Mouse (Mus musculus) intestine, postnatal 0 days (tissue): Measurements from ENCODE around the gene Hjurp. TPM values are rescaled to one million over a fixed set of nuclear protein-coding genes. Genes with fewer than 3 reads are reported as not detected.

Source experiments
- ATAC-seq: fragments of 200-750 bp; cut with Nextera tagmentation; 2 replicates; pipeline ENCODE4 v1.8.0; 2017; ENCODE audit warnings: mild to moderate bottlenecking, moderate TSS enrichment, moderate library complexity
- H3K27ac ChIP-seq: fragments of 300-500 bp; sonication (generic); 2 replicates; pipeline ENCODE4 v1.5.1; 2014; ENCODE audit warnings: mild to moderate bottlenecking, low read depth, low read length, moderate library complexity
- H3K27me3 ChIP-seq: fragments of 300-500 bp; sonication (generic); replicated peaks from 2 replicates; pipeline ENCODE4 v1.6.1; 2014; ENCODE audit warnings: low read length, mixed read lengths; ENCODE audit not compliant: control insufficient read depth, insufficient read depth
- H3K36me3 ChIP-seq: fragments of 300-500 bp; sonication (generic); 2 replicates; pipeline ENCODE4 v1.6.1; 2014; ENCODE audit warnings: mild to moderate bottlenecking, moderate library complexity; ENCODE audit not compliant: control insufficient read depth, insufficient read depth
- H3K4me1 ChIP-seq: fragments of 300-500 bp; sonication (generic); replicated peaks from 2 replicates; pipeline ENCODE4 v1.6.1; 2014; ENCODE audit warnings: antibody characterized with exemption, low read length, mixed read lengths; ENCODE audit not compliant: control insufficient read depth, insufficient read depth
- H3K4me2 ChIP-seq: fragments of 300-500 bp; sonication (generic); replicated peaks from 2 replicates; pipeline ENCODE4 v1.6.1; 2014; ENCODE audit warnings: low read depth, mild to moderate bottlenecking, moderate library complexity
- H3K4me3 ChIP-seq: fragments of 300-500 bp; sonication (generic); 2 replicates; pipeline ENCODE4 v1.5.1; 2014; ENCODE audit warnings: low read depth, low read length
- H3K9ac ChIP-seq: fragments of 300-500 bp; sonication (generic); 2 replicates; pipeline ENCODE4 v1.6.1; 2014; ENCODE audit warnings: mild to moderate bottlenecking, low read depth, low read length
- H3K9me3 ChIP-seq: fragments of 300-500 bp; sonication (generic); 2 replicates; pipeline ENCODE4 v1.6.1; 2016; ENCODE audit warnings: mixed run types; ENCODE audit not compliant: control insufficient read depth
- CTCF ChIP-seq: sonication (generic); IDR thresholded peaks from 2 replicates; pipeline ENCODE4 v1.5.1; 2016; ENCODE audit warnings: low read depth, mild to moderate bottlenecking, control low read depth, antibody characterized with exemption, moderate library complexity
- WGBS: fragments of 180-500 bp; shearing (Covaris S2); extraction: QIAGEN DNeasy Blood & Tissue Kit; methylation state at CpG from one replicate; pipeline ENCODE4 v1.1.7; 2014; 5-methylcytosine and 5-hydroxymethylcytosine counted together
- polyA plus RNA-seq: library from polyadenylated mRNA; unstranded; fragments of >200 nt; fragmentation: Nextera tagmentation; extraction: Ambion mirVana; gene quantifications from 2 replicates; pipeline ENCODE4 v1.2.1, GENCODE M21; 2015

Gene Hjurp
- polyA plus RNA-seq, 1 experiment from 2014 or later = 29.1 TPM

- peaks cover 22% of the 10 kb centered on the region; the same call in 1 of the 2 replicates for H3K9me3 ChIP-seq
- H3K4me3 ChIP-seq = no peak overlapping the region
- no peak for TF ChIP-seq CTCF
- H3K27me3 ChIP-seq = no peaks in the 10 kb centered on the region
- no peak overlapping the region for H3K4me2 ChIP-seq
- H3K36me3 ChIP-seq = no peaks in the 10 kb centered on the region
- no peak overlapping the region for H3K9ac ChIP-seq
- H3K27ac ChIP-seq = no peak overlapping the region
- 65% methylated on average over 3 of the region's 3 CpGs for WGBS
- H3K4me1 ChIP-seq = no peaks in the 10 kb centered on the region
- ATAC-seq = no peak
These were observed 32.9 kb upstream of the Hjurp start for GRCm38 (mm10) chr1:88310349-88310748.

GRCm38 (mm10) chr1:88309905-88310304 lies 32.5 kb upstream of the Hjurp start:
- no peak overlapping the region for H3K4me3 ChIP-seq
- H3K27ac ChIP-seq = no peak overlapping the region
- no peak for TF ChIP-seq CTCF
- no peak for ATAC-seq
- H3K9ac ChIP-seq = no peak overlapping the region
- H3K4me1 ChIP-seq = no peaks in the 10 kb centered on the region
- H3K9me3 ChIP-seq = peaks cover 25% of the 10 kb centered on the region; the same call in 1 of the 2 replicates
- no peak overlapping the region for H3K4me2 ChIP-seq
- no peaks in the 10 kb centered on the region for H3K36me3 ChIP-seq
- H3K27me3 ChIP-seq = no peaks in the 10 kb centered on the region
- 54% methylated on average over 3 of the region's 3 CpGs for WGBS

- H3K27me3 ChIP-seq = no peaks in the 10 kb centered on the region
- no peak overlapping the region for H3K27ac ChIP-seq
- no peak overlapping the region for H3K4me2 ChIP-seq
- peaks cover 30% of the 10 kb centered on the region; the same call in 1 of the 2 replicates for H3K9me3 ChIP-seq
- ATAC-seq = no peak
- no peaks in the 10 kb centered on the region for H3K4me1 ChIP-seq
- H3K9ac ChIP-seq = no peak overlapping the region
- 47% methylated on average over 2 of the region's 2 CpGs for WGBS
- H3K36me3 ChIP-seq = no peaks in the 10 kb centered on the region
- TF ChIP-seq CTCF = no peak
- no peak overlapping the region for H3K4me3 ChIP-seq
These were observed 31.6 kb upstream of the Hjurp start for GRCm38 (mm10) chr1:88309020-88309419.

GRCm38 (mm10) chr1:88307180-88307579 lies 29.7 kb upstream of the Hjurp start:
- no peak for TF ChIP-seq CTCF
- no peaks in the 10 kb centered on the region for H3K27me3 ChIP-seq
- H3K4me1 ChIP-seq = no peaks in the 10 kb centered on the region
- ATAC-seq = no peak
- no peak overlapping the region for H3K9ac ChIP-seq
- H3K4me2 ChIP-seq = no peak overlapping the region
- H3K36me3 ChIP-seq = no peaks in the 10 kb centered on the region
- no peak overlapping the region for H3K4me3 ChIP-seq
- WGBS = 65% methylated on average over 12 of the region's 12 CpGs
- no peak overlapping the region for H3K27ac ChIP-seq
- H3K9me3 ChIP-seq = peaks cover 34% of the 10 kb centered on the region; the same call in 1 of the 2 replicates

GRCm38 (mm10) chr1:88306543-88306942 lies 29.1 kb upstream of the Hjurp start:
- WGBS = 56% methylated on average over 1 of the region's 1 CpGs
- Histone ChIP-seq H3K4me3 (no peak overlapping the region), H3K9ac (no peak overlapping the region), H3K36me3 (no peaks in the 10 kb centered on the region), H3K4me1 (no peaks in the 10 kb centered on the region), H3K27me3 (no peaks in the 10 kb centered on the region), H3K27ac (no peak overlapping the region), H3K9me3 (peaks cover 34% of the 10 kb centered on the region; the same call in 1 of the 2 replicates), H3K4me2 (no peak overlapping the region)
- no peak for ATAC-seq
- no peak for TF ChIP-seq CTCF

- H3K4me1 ChIP-seq = no peaks in the 10 kb centered on the region
- no peaks in the 10 kb centered on the region for H3K27me3 ChIP-seq
- no peak for TF ChIP-seq CTCF
- H3K9me3 ChIP-seq = peaks cover 44% of the 10 kb centered on the region
- no peak overlapping the region for H3K4me2 ChIP-seq
- no peak for ATAC-seq
- 40% methylated on average over 6 of the region's 6 CpGs for WGBS
- no peak overlapping the region for H3K9ac ChIP-seq
- no peak overlapping the region for H3K4me3 ChIP-seq
- no peaks in the 10 kb centered on the region for H3K36me3 ChIP-seq
- no peak overlapping the region for H3K27ac ChIP-seq
These were observed 27.8 kb upstream of the Hjurp start for GRCm38 (mm10) chr1:88305018-88305795.
